Mouse (Mus musculus) embryonic fibroblast, embryonic 13.5 days (primary cell): ENCODE results near the gene Pex11g.

ENCODE experiments used
- CTCF ChIP-seq: IDR thresholded peaks from 2 replicates; pipeline ENCODE4 v1.5.1; 2011; ENCODE audit warnings: mild to moderate bottlenecking, control low read depth, low read length, moderate library complexity, borderline replicate concordance; ENCODE audit not compliant: insufficient read depth
- POLR2A ChIP-seq: IDR thresholded peaks from 2 replicates; pipeline ENCODE4 v1.6.1; 2011; ENCODE audit warnings: low read depth, mild to moderate bottlenecking, control low read depth, low read length, moderate library complexity

DNA sequence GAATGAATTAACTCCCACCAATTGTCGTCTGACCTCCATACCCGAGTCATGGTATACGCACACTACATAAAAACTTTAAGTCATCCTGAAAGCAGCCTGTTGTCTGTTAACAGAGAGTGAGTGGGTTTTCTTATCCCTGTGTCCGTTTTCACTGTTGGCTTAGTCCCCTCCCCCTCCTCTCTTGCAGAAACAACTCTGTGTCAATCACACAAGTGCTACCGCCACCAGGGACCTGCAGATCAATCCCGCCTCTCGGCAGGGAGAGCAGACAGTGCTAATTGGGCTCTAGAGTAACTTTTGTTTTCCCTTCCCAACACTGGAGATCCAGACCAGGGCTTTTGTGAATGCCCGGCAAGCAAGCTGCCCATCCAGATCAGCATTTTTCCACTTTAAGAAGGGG, 50.0 kb downstream of the Pex11g start:
- TF ChIP-seq CTCF (no peak), POLR2A (no peak)
